Mouse (Mus musculus): ENCODE data around the gene Tle1. TPM values are rescaled to one million over a fixed set of nuclear protein-coding genes. Genes with fewer than 3 reads are reported as not detected.

The Tle1 gene
- 36.2 and 53.1 TPM in 2 replicates for polyA plus RNA-seq (2012; rRNA removed)

DNA sequence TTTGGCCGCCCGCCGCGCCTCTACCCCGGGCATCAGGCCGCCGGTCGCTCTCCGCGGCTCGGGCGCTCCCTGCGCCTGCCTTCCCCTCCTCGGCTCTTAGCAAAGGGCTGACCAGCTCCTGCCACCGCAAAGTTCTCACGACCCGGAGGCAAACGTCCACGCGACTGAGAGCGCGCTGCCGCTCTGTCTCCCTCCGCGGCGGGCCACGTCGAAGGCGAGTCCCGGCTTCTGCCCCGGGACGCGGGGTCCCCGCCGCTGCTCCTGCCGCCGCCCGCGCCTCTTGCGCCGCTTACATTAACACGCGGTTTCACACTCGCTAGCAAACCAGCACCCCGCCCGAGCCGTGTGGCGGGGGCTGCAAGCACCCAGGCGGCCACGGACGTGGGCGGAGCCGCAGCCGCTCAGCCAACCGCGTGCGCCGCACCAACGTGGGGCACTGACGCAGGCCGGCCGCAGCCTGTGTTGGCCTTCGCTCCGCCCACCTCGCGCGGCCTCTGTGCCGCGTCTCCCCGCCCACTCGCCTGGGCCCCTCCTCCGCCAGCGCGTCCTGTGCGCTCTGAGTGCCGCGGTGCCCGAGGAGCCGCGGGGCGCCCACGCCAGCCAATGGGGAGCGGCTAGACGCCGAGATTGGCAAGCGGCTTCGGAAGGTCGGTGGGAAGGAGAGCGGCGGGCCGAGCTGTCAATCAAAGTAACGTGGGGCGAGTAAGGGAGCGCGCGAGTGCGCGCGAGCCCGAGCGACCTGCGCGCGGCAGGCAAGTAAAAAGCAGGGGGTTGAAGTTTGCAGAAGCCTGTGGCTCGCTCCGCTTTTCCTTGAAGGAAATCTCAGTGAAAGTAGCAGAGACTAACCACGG is at the start of gene Tle1:
Gene Tle1, minus strand, starts transcription at position 361 of the 851 bp plus-strand sequence.
- peaks cover 14% of the 10 kb centered on the region for H3K4me1 ChIP-seq (ENCODE audit: control insufficient read depth, insufficient read depth, low read length)
- peak; percentile 77 for TF ChIP-seq POLR2A (IDR thresholded peaks at IDR 0.05; ENCODE audit: borderline replicate concordance, extremely low read depth, low read depth, low read length)
- TF ChIP-seq CTCF (IDR thresholded peaks at IDR 0.05; ENCODE audit: insufficient read depth, low read length): no peak
- H3K4me3 ChIP-seq (replicated peaks; ENCODE audit: extremely low read depth, low read depth, low read length): peak within 1 kb of the TSS; percentile 86
- peak; percentile 99 for DNase-seq
- under 1% methylated on average over 107 of the region's 107 CpGs for WGBS

DNA sequence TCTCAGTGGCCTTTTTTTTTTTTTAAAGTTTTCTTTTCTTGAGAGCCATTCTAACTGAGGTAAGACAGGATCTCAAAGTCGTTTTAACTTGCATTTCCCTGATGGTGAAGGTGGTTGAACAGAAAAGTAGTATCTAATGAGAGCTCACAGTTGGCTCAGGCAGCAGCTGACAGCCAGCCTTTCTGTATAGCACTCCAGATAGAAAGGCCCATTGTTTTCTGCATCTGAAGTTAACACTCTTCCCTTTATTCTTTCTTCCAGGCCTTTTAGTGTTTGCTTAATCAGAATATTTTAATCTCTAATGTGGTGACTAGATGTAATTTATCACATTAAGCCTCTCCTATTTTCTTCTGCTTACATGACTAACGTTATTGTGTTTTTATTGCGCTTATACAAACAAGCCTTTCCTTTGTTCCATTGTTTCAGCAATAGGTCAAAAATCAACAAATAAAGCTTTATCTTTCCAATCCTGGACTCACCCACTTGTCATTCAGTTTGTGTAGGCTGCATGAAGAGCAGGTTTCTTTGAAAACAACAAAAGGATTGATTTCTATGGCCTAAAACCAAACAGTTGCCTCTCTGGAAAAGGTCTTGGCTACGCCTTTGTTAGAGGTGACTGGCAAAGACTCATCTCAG is 33.0 kb upstream of the Tle1 start:
- TF ChIP-seq POLR2A (IDR thresholded peaks at IDR 0.05; ENCODE audit: borderline replicate concordance, extremely low read depth, low read depth, low read length): no peak
- no peak for TF ChIP-seq CTCF (IDR thresholded peaks at IDR 0.05; ENCODE audit: insufficient read depth, low read length)
- WGBS: 27% methylated on average over 4 of the region's 4 CpGs
- DNase-seq: no peak
- Histone ChIP-seq H3K4me1 (ENCODE audit: control insufficient read depth, insufficient read depth, low read length) (no peaks in the 10 kb centered on the region), H3K4me3 (replicated peaks; ENCODE audit: extremely low read depth, low read depth, low read length) (no peak overlapping the region)

- no peak for TF ChIP-seq CTCF (IDR thresholded peaks at IDR 0.05; ENCODE audit: insufficient read depth, low read length)
- no peak for TF ChIP-seq POLR2A (IDR thresholded peaks at IDR 0.05; ENCODE audit: borderline replicate concordance, extremely low read depth, low read depth, low read length)
- Histone ChIP-seq H3K4me3 (replicated peaks; ENCODE audit: extremely low read depth, low read depth, low read length) (no peak overlapping the region), H3K4me1 (ENCODE audit: control insufficient read depth, insufficient read depth, low read length) (no peaks in the 10 kb centered on the region)
- no peak for DNase-seq
- 58% methylated on average over 3 of the region's 3 CpGs for WGBS
Observed at GRCm38 (mm10) chr4:72232206-72232605, 31.5 kb upstream of the Tle1 start.

- no peak for TF ChIP-seq CTCF (IDR thresholded peaks at IDR 0.05; ENCODE audit: insufficient read depth, low read length)
- no peak for TF ChIP-seq POLR2A (IDR thresholded peaks at IDR 0.05; ENCODE audit: borderline replicate concordance, extremely low read depth, low read depth, low read length)
- Histone ChIP-seq H3K4me1 (ENCODE audit: control insufficient read depth, insufficient read depth, low read length) (no peaks in the 10 kb centered on the region), H3K4me3 (replicated peaks; ENCODE audit: extremely low read depth, low read depth, low read length) (no peak overlapping the region)
- no peak for DNase-seq
Observed at GRCm38 (mm10) chr4:72230832-72231231, 30.1 kb upstream of the Tle1 start.

DNA sequence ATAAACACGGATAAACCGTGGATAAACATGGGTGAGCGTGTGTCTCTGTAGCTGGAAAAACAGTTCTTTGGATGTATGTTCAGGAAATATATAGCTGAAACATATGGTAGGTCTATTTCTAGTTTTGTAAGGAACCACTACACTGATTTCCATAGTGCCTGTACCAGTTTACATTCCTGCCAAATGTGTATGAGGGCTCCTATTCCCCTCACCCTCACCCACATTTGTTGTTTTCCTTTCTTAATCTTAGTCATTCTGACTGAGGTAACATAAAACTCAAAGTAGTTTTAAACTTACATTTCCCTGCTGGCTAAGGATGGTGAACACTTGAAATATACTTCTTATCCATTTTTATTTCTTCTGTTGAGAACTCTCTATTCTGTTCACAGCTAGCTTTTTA is 20.9 kb upstream of the Tle1 start:
- no peak for TF ChIP-seq POLR2A (IDR thresholded peaks at IDR 0.05; ENCODE audit: borderline replicate concordance, extremely low read depth, low read depth, low read length)
- no peak for TF ChIP-seq CTCF (IDR thresholded peaks at IDR 0.05; ENCODE audit: insufficient read depth, low read length)
- 95% methylated on average over 3 of the region's 3 CpGs for WGBS
- no peaks in the 10 kb centered on the region for H3K4me1 ChIP-seq (ENCODE audit: control insufficient read depth, insufficient read depth, low read length)
- DNase-seq: no peak
- H3K4me3 ChIP-seq (replicated peaks; ENCODE audit: extremely low read depth, low read depth, low read length): no peak overlapping the region

GRCm38 (mm10) chr4:72204420-72205045 is 3.8 kb upstream of the Tle1 start:
- TF ChIP-seq CTCF (IDR thresholded peaks at IDR 0.05; ENCODE audit: insufficient read depth, low read length) (no peak), POLR2A (IDR thresholded peaks at IDR 0.05; ENCODE audit: borderline replicate concordance, extremely low read depth, low read depth, low read length) (no peak)
- DNase-seq: no peak
- H3K4me1 ChIP-seq (ENCODE audit: control insufficient read depth, insufficient read depth, low read length): peaks cover 8% of the 10 kb centered on the region
- 45% methylated on average over 6 of the region's 6 CpGs for WGBS
- H3K4me3 ChIP-seq (replicated peaks; ENCODE audit: extremely low read depth, low read depth, low read length): no peak overlapping the region

- Histone ChIP-seq H3K4me1 (ENCODE audit: control insufficient read depth, insufficient read depth, low read length) (peaks cover 14% of the 10 kb centered on the region), H3K4me3 (replicated peaks; ENCODE audit: extremely low read depth, low read depth, low read length) (peak overlapping the region; percentile 77)
- DNase-seq: peak; percentile 61
- under 1% methylated on average over 24 of the region's 24 CpGs for WGBS
- TF ChIP-seq POLR2A (IDR thresholded peaks at IDR 0.05; ENCODE audit: borderline replicate concordance, extremely low read depth, low read depth, low read length): no peak
- no peak for TF ChIP-seq CTCF (IDR thresholded peaks at IDR 0.05; ENCODE audit: insufficient read depth, low read length)
Observed at GRCm38 (mm10) chr4:72201521-72201991, 837 bp upstream of the Tle1 start.

DNA sequence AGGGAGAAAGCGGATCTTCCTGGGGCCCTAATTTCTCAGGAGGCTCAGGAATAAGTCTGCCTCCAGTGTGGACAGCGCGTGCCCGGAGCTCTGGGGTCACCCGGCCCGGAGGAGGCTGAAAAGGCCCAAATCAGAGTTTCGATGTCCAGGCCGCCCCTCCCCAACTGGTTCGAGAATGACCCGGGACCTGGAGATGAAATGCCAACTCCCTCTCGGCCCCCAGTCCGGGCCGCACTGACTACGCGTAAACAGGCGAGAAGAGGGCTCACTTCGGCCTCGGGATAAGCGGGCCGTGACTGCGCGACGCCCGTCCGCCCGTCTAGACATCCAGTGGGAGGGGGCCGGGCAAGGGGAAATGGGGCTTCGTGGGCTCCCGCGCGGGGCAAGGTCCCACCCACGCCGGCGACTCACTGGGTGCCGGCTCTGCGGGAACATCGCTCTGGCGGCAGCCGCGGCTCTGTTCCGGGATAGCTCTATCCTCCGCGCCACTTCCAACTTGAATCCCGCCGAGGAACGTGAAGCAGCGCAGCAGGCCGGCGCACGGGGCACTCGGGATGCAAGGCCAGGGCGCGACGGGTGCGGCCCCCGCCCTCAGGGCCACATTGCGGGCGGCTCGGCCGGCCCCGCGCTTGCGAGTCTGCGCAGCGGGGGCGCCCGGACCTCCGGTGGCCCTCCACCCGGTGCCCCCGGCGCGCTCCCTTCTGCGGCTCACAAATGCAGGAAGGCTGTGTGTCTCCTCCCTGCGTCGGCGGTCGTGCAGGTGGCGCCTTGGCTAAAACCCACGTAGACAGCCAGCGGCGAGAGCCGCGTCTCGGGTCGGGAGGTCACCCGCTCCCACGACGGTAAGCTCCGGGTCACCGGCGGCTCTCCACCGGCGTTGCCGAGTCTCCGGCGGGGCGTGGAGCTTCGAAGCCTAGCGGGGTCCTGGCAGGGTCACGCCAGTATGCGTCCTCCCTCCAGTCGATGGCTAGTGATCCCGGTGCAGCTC is 854 bp downstream of the Tle1 start:
- WGBS: under 1% methylated on average over 103 of the region's 103 CpGs

More for the DNA sequence above, 854 bp downstream of the Tle1 start:
- Histone ChIP-seq H3K4me1 (ENCODE audit: control insufficient read depth, insufficient read depth, low read length) (peaks cover 16% of the 10 kb centered on the region), H3K4me3 (replicated peaks; ENCODE audit: extremely low read depth, low read depth, low read length) (peak overlapping the region; percentile 86)
- TF ChIP-seq CTCF (IDR thresholded peaks at IDR 0.05; ENCODE audit: insufficient read depth, low read length): no peak
- no peak for TF ChIP-seq POLR2A (IDR thresholded peaks at IDR 0.05; ENCODE audit: borderline replicate concordance, extremely low read depth, low read depth, low read length)
- peak; percentile 70 for DNase-seq
